Mouse (Mus musculus): ENCODE measurements around the gene Prelid1. TPM values are rescaled to one million over a fixed set of nuclear protein-coding genes. Genes with fewer than 3 reads are reported as not detected.

Prelid1 gene
- total RNA-seq (2021), result 100 to 1,000 TPM; 147 to 149 TPM
- long read RNA-seq, transcript Prelid1-201 (5 exons, 2,644 nt), result major isoform, 52 of 59 reads
- long read RNA-seq, partial matches to known transcripts, result 7 of 59 reads
- long read RNA-seq, other reads (novel, unspliced or antisense), result 0 of 59 reads

- DNase-seq (ENCODE audit: low spot score in 2 of 2), result no peak
Observed at GRCm38 (mm10) chr13:55319931-55320533, at the start of gene Prelid1. Gene Prelid1, plus strand, starts transcription at chr13:55320500.

GRCm38 (mm10) chr13:55277203-55277602 is 43.1 kb upstream of the Prelid1 start:
- DNase-seq (ENCODE audit: low spot score in 2 of 2), result no peak

GRCm38 (mm10) chr13:55277646-55278045 is 42.7 kb upstream of the Prelid1 start:
- no peak for DNase-seq (ENCODE audit: low spot score in 2 of 2)

DNA sequence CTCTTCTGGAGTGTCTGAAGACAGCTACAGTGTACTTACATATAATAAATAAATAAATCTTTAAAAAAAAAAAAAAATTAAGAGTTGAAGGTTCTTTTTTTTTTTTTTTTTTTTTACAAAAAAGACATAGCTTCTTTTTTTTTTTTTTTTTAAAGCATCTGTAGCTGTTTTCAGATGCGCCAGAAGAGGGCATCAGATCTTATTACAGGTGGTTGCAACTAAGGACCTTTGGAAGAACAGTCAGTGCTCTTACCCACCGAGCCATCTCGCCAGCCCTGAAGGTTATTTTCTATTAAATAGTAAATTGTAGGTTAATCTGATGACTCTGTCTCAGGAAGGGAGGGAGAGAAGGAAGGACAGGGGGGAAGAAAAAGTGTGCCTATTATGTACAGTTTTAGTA is 31.4 kb upstream of the Prelid1 start:
- no peak for DNase-seq (ENCODE audit: low spot score in 2 of 2)

GRCm38 (mm10) chr13:55296760-55297159 is 23.5 kb upstream of the Prelid1 start:
- no peak for DNase-seq (ENCODE audit: low spot score in 2 of 2)

DNA sequence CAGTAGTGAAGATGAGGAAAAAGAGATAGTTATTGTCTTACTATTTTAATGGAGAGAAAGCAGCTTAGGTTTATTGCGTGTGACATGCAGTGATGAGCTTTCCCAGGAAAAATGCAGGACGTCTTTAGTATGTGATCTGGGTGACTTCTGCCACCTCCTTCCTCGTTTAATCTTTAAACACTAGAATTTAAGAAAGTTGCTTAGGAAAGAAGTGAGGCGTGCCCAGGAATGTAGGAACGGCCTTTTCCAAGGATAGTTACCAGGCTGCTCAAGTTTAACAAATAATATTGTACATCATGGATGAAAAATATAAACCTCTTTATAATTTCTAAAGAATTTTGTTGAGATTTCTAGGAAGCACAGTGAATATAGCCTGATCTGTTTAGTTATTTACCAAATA is 19.4 kb upstream of the Prelid1 start:
- no peak for DNase-seq (ENCODE audit: low spot score in 2 of 2)

- DNase-seq (ENCODE audit: low spot score in 2 of 2), result peak; percentile 56 to 70
Observed at GRCm38 (mm10) chr13:55312028-55312630, 8.2 kb upstream of the Prelid1 start.

- no peak for DNase-seq (ENCODE audit: low spot score in 2 of 2)
Observed at GRCm38 (mm10) chr13:55313051-55313450, 7.2 kb upstream of the Prelid1 start.

DNA sequence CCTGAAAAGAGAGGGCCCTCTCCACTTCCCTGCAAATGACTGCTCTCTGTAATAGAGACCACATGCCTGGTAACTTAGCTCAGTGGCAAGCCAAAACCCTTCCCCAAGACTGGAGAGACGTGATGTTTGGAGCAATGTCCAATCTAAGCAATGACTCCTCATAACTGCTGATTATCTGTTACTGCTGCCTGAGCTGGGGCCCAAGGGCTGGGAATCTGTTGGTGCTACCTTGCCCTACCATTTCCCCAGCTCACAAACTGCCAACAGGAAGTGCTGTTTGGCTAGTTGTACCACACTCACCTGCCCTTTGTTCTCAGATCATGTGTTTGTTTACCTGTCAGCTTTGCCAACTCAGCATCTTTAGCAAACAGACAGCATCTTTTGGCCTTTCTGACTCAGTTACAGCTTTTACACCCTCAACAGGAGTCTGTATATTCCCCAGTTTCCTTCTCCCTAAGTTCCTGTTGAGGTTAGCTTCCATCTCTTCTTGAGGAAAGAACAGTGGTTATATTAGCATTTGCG is 5.3 kb upstream of the Prelid1 start:
- DNase-seq (ENCODE audit: low spot score in 2 of 2), result no peak

GRCm38 (mm10) chr13:55318351-55318750 is 1.9 kb upstream of the Prelid1 start:
- DNase-seq (ENCODE audit: low spot score in 2 of 2), result no peak

- DNase-seq (ENCODE audit: low spot score in 2 of 2), result peak; percentile 79 to 93
Observed at GRCm38 (mm10) chr13:55321434-55322129, 1.3 kb downstream of the Prelid1 start, which contains the start of gene Rab24. Gene Rab24, minus strand, starts transcription at chr13:55321946.

GRCm38 (mm10) chr13:55322130-55322825 is 2.0 kb downstream of the Prelid1 start:
- DNase-seq (ENCODE audit: low spot score in 2 of 2), result peak in 1 of 2 experiments; percentile 59

DNA sequence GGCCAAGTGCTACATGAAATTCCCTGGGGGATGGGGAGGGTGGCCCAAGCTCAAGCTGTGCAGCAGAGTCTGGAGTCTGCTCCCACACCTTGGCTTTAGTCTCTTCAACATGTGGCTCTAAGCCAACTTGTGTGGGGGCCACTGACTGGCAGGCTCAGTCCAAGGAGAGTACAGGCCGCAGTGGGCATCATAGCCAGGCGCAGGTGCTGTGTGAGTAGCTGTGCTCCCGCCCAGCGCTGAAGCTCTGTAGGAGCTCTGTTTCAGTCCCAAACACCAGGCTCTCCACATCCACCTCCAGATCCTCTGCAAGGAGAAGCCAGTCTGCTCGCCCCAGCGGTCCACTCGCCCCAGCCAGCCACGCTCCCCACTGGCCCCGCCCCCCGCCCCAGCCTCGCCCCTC is 5.3 kb downstream of the Prelid1 start:
- no peak for DNase-seq (ENCODE audit: low spot score in 2 of 2)

- no peak for DNase-seq (ENCODE audit: low spot score in 2 of 2)
Observed at GRCm38 (mm10) chr13:55327169-55327568, 6.9 kb downstream of the Prelid1 start.

GRCm38 (mm10) chr13:55327633-55328032 is 7.3 kb downstream of the Prelid1 start:
- peak; percentile 91 to 98 for DNase-seq (ENCODE audit: low spot score in 2 of 2)

DNA sequence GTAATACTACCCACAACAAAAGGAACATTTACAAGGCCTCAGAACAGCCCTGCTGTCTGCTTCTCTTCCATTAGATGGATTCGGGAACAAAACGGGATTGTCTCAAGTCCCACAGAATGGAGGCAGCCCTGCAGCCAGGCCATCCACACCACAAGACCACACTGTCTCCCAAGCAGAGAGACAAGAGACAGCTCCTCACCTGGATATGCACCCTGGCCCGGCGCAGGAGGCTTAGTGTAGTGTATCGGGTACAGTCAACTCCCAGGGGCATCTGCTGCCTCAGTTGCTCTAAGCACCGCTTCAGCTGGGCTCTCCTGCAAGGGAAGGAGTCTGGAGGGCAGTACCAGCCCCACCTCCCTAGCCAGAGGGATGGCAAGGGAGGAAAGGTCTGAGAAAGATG is 7.9 kb downstream of the Prelid1 start:
- DNase-seq (ENCODE audit: low spot score in 2 of 2), result no peak

GRCm38 (mm10) chr13:55328641-55329040 is 8.3 kb downstream of the Prelid1 start:
- DNase-seq (ENCODE audit: low spot score in 2 of 2), result no peak

DNA sequence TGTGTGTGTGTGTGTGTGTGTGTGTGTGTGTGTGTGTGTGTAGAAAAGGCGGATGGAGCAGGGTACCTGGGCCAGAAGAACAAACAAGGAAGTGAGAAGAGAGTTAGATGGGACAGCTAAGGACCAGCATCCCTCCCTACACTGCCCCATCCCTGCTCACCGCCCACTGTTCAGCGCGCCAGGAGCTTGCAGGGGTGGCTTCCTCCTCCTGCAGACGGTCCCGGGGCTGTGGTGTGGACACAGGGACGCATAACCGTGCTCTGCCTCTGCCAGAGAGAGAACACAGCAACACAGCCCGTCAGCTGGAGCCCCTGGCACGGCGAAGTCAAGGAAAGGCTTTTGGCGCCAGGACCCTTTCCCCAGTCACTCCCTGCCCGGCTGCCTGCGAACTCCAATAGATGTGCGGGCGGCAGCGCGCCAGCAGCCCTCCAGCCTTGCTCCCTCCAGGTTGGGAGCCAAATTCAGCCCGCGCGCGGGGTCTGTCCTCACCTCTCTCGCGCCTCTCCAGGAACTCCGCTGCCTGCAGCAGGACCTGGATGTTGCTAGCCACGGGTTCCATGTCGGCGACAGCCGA is 8.9 kb downstream of the Prelid1 start:
- no peak for DNase-seq (ENCODE audit: low spot score in 2 of 2)

DNA sequence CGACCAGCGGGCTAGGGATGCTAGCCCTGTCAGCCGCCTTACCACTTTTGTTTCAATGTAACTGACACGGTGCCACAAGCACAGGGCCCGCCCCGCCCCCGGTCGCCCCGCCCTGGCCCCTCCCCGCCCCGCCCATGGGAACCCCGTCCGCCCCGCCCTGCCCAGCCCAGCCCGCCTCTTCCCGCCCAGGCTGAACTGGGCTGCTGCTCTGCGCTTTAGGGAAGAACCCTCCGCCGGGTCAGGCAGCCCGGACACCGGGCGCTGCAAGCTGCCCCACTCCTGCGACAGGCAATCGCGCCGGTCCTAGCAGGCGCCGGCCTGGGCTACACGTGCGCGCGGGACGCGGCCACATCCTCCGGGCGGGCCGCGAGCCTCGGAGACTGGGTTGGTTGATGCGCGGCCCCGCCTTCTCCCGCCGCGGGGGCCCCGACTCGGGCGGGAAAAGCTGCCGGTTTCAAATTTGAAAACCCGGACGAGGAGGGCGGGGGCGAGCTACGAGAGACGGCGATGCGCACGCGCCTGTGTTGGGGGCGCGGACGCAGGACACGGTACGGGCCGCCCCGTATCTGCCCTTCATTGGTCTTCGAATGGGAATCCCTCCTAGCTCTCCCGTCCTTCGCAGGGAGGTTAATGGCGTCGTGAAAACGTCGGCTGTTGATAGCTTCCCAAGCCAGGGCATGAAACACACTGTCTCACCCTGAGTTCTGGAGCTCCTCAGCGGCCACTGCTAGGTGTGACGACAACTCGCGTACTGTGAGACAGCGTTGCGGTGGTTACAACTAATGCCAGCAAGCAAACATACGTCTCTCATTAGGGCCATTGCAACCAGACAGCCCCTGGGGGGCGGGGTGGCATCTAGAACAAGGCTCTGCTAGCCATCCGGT is 9.6 kb downstream of the Prelid1 start, which contains the start of gene Mxd3:
TSS of gene Mxd3 (minus strand) at position 141 of the 884 bp plus-strand sequence.
- peak; percentile 75 to 79 for DNase-seq (ENCODE audit: low spot score in 2 of 2)

Measured in layer of hippocampus, adult 18-20 months (tissue).